Mouse (Mus musculus) ES-E14 (cell line): ENCODE data around the gene Pde2a. TPM values are rescaled to one million over a fixed set of nuclear protein-coding genes. Genes with fewer than 3 reads are reported as not detected.

Experiments
- DNase-seq: peaks from one replicate; pipeline ENCODE4 v3.0.0-alpha.2; 2013; ENCODE audit warnings: low read depth, low spot score
- H3K27ac ChIP-seq: 2 replicates; pipeline ENCODE4 v1.5.1; 2012; ENCODE audit warnings: low read depth, mild to moderate bottlenecking, low read length, moderate library complexity, mixed read lengths; ENCODE audit not compliant: poor library complexity, insufficient read depth, severe bottlenecking
- H3K36me3 ChIP-seq: 2 replicates; pipeline ENCODE4 v1.6.1; 2012; ENCODE audit warnings: mild to moderate bottlenecking, low read length, moderate library complexity, mixed read lengths; ENCODE audit not compliant: control insufficient read depth, poor library complexity, insufficient read depth, severe bottlenecking
- H3K4me1 ChIP-seq, 2 experiments: fragments of 150-350 bp in 1 of 2; sonication (generic) in 1 of 2; 2 replicates each; pipeline ENCODE4 v1.6.1; 2012; ENCODE audit warnings: low read length in 2 of 2, mild to moderate bottlenecking in 1 of 2, mixed read lengths in 1 of 2; ENCODE audit not compliant: control insufficient read depth in 2 of 2, insufficient read depth in 2 of 2, poor library complexity in 1 of 2
- H3K4me3 ChIP-seq, 2 experiments: fragments of 150-350 bp in 1 of 2; sonication (generic) in 1 of 2; 2 replicates each; pipeline ENCODE4 v1.5.1; 2012; ENCODE audit warnings: low read length in 2 of 2, low read depth in 1 of 2, mild to moderate bottlenecking in 1 of 2, mixed read lengths in 1 of 2; ENCODE audit not compliant: insufficient read depth in 1 of 2, poor library complexity in 1 of 2, severe bottlenecking in 1 of 2
- H3K9ac ChIP-seq: 2 replicates; pipeline ENCODE4 v1.6.1; 2012; ENCODE audit warnings: low read depth, mild to moderate bottlenecking, low read length, mixed read lengths; ENCODE audit not compliant: poor library complexity, insufficient read depth, severe bottlenecking
- H3K9me3 ChIP-seq: fragments of 150-350 bp; sonication (generic); 2 replicates; pipeline ENCODE4 v1.6.1; 2012; ENCODE audit warnings: low read depth, mild to moderate bottlenecking, low read length; ENCODE audit not compliant: control insufficient read depth, insufficient read depth
- CHD2 ChIP-seq: IDR thresholded peaks from 2 replicates; pipeline ENCODE4 v1.6.1; 2014; ENCODE audit warnings: mild to moderate bottlenecking, low read depth, low read length, inconsistent platforms
- HCFC1 ChIP-seq: IDR thresholded peaks from 2 replicates; pipeline ENCODE4 v1.6.1; 2012; ENCODE audit warnings: low read length, inconsistent platforms, borderline replicate concordance; ENCODE audit not compliant: insufficient read depth
- MAFK ChIP-seq: IDR thresholded peaks from 2 replicates; pipeline ENCODE4 v1.6.1; 2014; ENCODE audit warnings: mild to moderate bottlenecking, low read depth, low read length, inconsistent platforms; ENCODE audit not compliant: insufficient read depth
- ZC3H11A ChIP-seq: IDR thresholded peaks from 2 replicates; pipeline ENCODE4 v1.6.1; 2012; ENCODE audit warnings: low read depth, mild to moderate bottlenecking, inconsistent platforms, low read length, borderline replicate concordance
- ZNF384 ChIP-seq: IDR thresholded peaks from 2 replicates; pipeline ENCODE4 v1.6.1; 2012; ENCODE audit warnings: low read depth, low read length, inconsistent platforms
- in situ Hi-C, 2 experiments: fragments of 600-800 bp; cut with MboI; formaldehyde crosslinking; loops; one replicate each; pipeline ENCODE4 v1.15.1; 2025; ENCODE audit warnings: low sequenced_read_pairs in 2 of 2, inconsistent platforms in 1 of 2; ENCODE audit not compliant: unreplicated experiment in 2 of 2
- total RNA-seq: library from RNA; depleted of rRNA; stranded (reverse); fragments of 300-350 nt; gene quantifications from 2 replicates; pipeline ENCODE4 v1.2.3, GENCODE M21; 2012

Gene Pde2a
- total RNA-seq, 1 experiment: 6.2 TPM

GRCm38 (mm10) chr7:101521696-101522095, 100.2 kb downstream of the Pde2a start:
- in situ Hi-C loops: no loop called here
- no peak overlapping the region for H3K9ac ChIP-seq
- H3K36me3 ChIP-seq: no peaks in the 10 kb centered on the region
- H3K9me3 ChIP-seq: no peaks in the 10 kb centered on the region
- H3K4me3 ChIP-seq: no peak overlapping the region
- DNase-seq: no peak
- no peaks in the 10 kb centered on the region for H3K4me1 ChIP-seq
- TF ChIP-seq MAFK (no peak), ZC3H11A (no peak)
- H3K27ac ChIP-seq: no peak overlapping the region

- in situ Hi-C loops: no loop called here
These were observed 101.7 kb downstream of the Pde2a start for GRCm38 (mm10) chr7:101523205-101523604.

GRCm38 (mm10) chr7:101526484-101526883, 105.0 kb downstream of the Pde2a start:
- in situ Hi-C loops: no loop called here
- Histone ChIP-seq H3K27ac (no peak overlapping the region), H3K9ac (no peak overlapping the region), H3K9me3 (no peaks in the 10 kb centered on the region), H3K4me1 (no peaks in the 10 kb centered on the region), H3K36me3 (no peaks in the 10 kb centered on the region), H3K4me3 (no peak overlapping the region)
- TF ChIP-seq ZNF384 (no peak), HCFC1 (no peak), CHD2 (no peak), MAFK (no peak), ZC3H11A (no peak)
- DNase-seq: no peak

More at GRCm38 (mm10) chr7:101523205-101523604, 101.7 kb downstream of the Pde2a start:
- no peaks in the 10 kb centered on the region for H3K9me3 ChIP-seq
- DNase-seq: no peak
- H3K4me1 ChIP-seq: no peaks in the 10 kb centered on the region
- no peak overlapping the region for H3K4me3 ChIP-seq
- H3K36me3 ChIP-seq: no peaks in the 10 kb centered on the region
- no peak for TF ChIP-seq MAFK
- TF ChIP-seq ZNF384: no peak
- TF ChIP-seq CHD2: no peak
- no peak for TF ChIP-seq HCFC1
- no peak for TF ChIP-seq ZC3H11A
- H3K27ac ChIP-seq: no peak overlapping the region
- H3K9ac ChIP-seq: no peak overlapping the region

GRCm38 (mm10) chr7:101534428-101534827, 112.9 kb downstream of the Pde2a start:
- TF ChIP-seq HCFC1 (no peak), CHD2 (no peak), ZC3H11A (no peak), ZNF384 (no peak), MAFK (no peak)
- DNase-seq: no peak
- Histone ChIP-seq H3K9me3 (no peaks in the 10 kb centered on the region), H3K4me1 (no peaks in the 10 kb centered on the region), H3K27ac (no peak overlapping the region), H3K36me3 (no peaks in the 10 kb centered on the region), H3K4me3 (no peak overlapping the region), H3K9ac (no peak overlapping the region)
- in situ Hi-C loops: no loop called here

- Histone ChIP-seq H3K9ac (no peak overlapping the region), H3K36me3 (no peaks in the 10 kb centered on the region), H3K9me3 (no peaks in the 10 kb centered on the region), H3K27ac (no peak overlapping the region), H3K4me1 (no peaks in the 10 kb centered on the region), H3K4me3 (no peak overlapping the region)
- TF ChIP-seq HCFC1 (no peak), CHD2 (no peak), ZNF384 (no peak), MAFK (no peak)
- DNase-seq: no peak
- in situ Hi-C loops: no loop called here
These were observed 113.6 kb downstream of the Pde2a start for GRCm38 (mm10) chr7:101535102-101535501.
